Mouse (Mus musculus): ENCODE measurements around the gene Acsm1. TPM values are rescaled to one million over a fixed set of nuclear protein-coding genes. Genes with fewer than 3 reads are reported as not detected.

Acsm1 gene
- polyA plus RNA-seq (2017; shearing (Covaris generic)): not detected

GRCm38 (mm10) chr7:119606664-119607076 lies at the start of gene Acsm1:
Gene Acsm1 (plus strand): TSS chr7:119607026.

GRCm38 (mm10) chr7:119689726-119690125 lies 82.9 kb downstream of the Acsm1 start, which contains the start of gene Acsm4:
Gene Acsm4 (plus strand): TSS chr7:119690026.

Other genes starting within 250 kb of the Acsm1 start
- not detected for gene Gp2, start 147.7 kb upstream of the Acsm1 start, polyA plus RNA-seq (2017; shearing (Covaris generic))
- not detected for gene Umod, start 127.7 kb upstream of the Acsm1 start, polyA plus RNA-seq (2017; shearing (Covaris generic))
- not detected for gene Acsm5, start 87.6 kb upstream of the Acsm1 start, polyA plus RNA-seq (2017; shearing (Covaris generic))
- not detected for gene Pdilt, start 83.5 kb upstream of the Acsm1 start, polyA plus RNA-seq (2017; shearing (Covaris generic))
- not detected for gene Acsm2, start 52.7 kb upstream of the Acsm1 start, polyA plus RNA-seq (2017; shearing (Covaris generic))
- not detected for gene Acsm4, start 83.0 kb downstream of the Acsm1 start, polyA plus RNA-seq (2017; shearing (Covaris generic))
- 99.0 TPM for gene Thumpd1, start 113.8 kb downstream of the Acsm1 start, polyA plus RNA-seq (2017; shearing (Covaris generic))
- 0.18 TPM for gene Acsm3, start 153.9 kb downstream of the Acsm1 start, polyA plus RNA-seq (2017; shearing (Covaris generic))
- gene Rexo5, start 187.0 kb downstream of the Acsm1 start, polyA plus RNA-seq (2017; shearing (Covaris generic)): 52.7 TPM
- gene Eri2, start 187.0 kb downstream of the Acsm1 start, polyA plus RNA-seq (2017; shearing (Covaris generic)): 14.4 TPM